Mouse (Mus musculus): ENCODE results near the gene Mcm2. TPM values are rescaled to one million over a fixed set of nuclear protein-coding genes. Genes with fewer than 3 reads are reported as not detected.

Gene Mcm2
- polyA plus RNA-seq, 1 experiment: 126 TPM

- H3K79me3 ChIP-seq (ENCODE audit: low read depth): no peaks in the 10 kb centered on the region
- H3K36me3 ChIP-seq (ENCODE audit: control insufficient read depth, insufficient read depth): peaks cover 47% of the 10 kb centered on the region
- no peaks in the 10 kb centered on the region for H3K79me2 ChIP-seq (ENCODE audit: control insufficient read depth, insufficient read depth)
- no peak overlapping the region for H3K4me3 ChIP-seq (ENCODE audit: insufficient read depth, poor library complexity, severe bottlenecking)
- TF ChIP-seq CTCF (IDR thresholded peaks at IDR 0.05; ENCODE audit: control insufficient read depth, insufficient read depth, insufficient read length) (no peak), FOSL1 (IDR thresholded peaks at IDR 0.05; ENCODE audit: insufficient read depth, low read length, poor library complexity, severe bottlenecking) (no peak), CEBPB (IDR thresholded peaks at IDR 0.05; ENCODE audit: low read depth) (no peak), MYOG (IDR thresholded peaks at IDR 0.05; ENCODE audit: control insufficient read depth, extremely low read depth, insufficient read length) (no peak), MAX (IDR thresholded peaks at IDR 0.05) (no peak), MYOD1 (IDR thresholded peaks at IDR 0.05; ENCODE audit: control insufficient read depth, insufficient read length, low read depth) (no peak), USF1 (IDR thresholded peaks at IDR 0.05; ENCODE audit: low read depth) (no peak)
- peaks cover 7% of the 10 kb centered on the region for H3K27me3 ChIP-seq (ENCODE audit: control insufficient read depth, insufficient read depth, insufficient read length)
- H3ac ChIP-seq (ENCODE audit: control insufficient read depth, insufficient read length, low read depth): no peak overlapping the region
These were observed 19.1 kb downstream of the Mcm2 start for GRCm38 (mm10) chr6:88879471-88879870.

GRCm38 (mm10) chr6:88874868-88875508 is 23.6 kb downstream of the Mcm2 start, which contains the start of gene Podxl2:
Podxl2 (minus strand) TSS chr6:88875044.
- Histone ChIP-seq H3K36me3 (ENCODE audit: control insufficient read depth, insufficient read depth) (peaks cover 3% of the 10 kb centered on the region), H3K79me3 (ENCODE audit: low read depth) (no peaks in the 10 kb centered on the region), H3ac (ENCODE audit: control insufficient read depth, insufficient read length, low read depth) (peak within 1 kb of the TSS; percentile 41), H3K4me3 (ENCODE audit: insufficient read depth, poor library complexity, severe bottlenecking) (peak within 1 kb of the TSS; percentile 6), H3K27me3 (ENCODE audit: control insufficient read depth, insufficient read depth, insufficient read length) (peaks cover 16% of the 10 kb centered on the region), H3K79me2 (ENCODE audit: control insufficient read depth, insufficient read depth) (no peaks in the 10 kb centered on the region)
- TF ChIP-seq USF1 (IDR thresholded peaks at IDR 0.05; ENCODE audit: low read depth) (no peak), MAX (IDR thresholded peaks at IDR 0.05) (no peak)

GRCm38 (mm10) chr6:88873965-88874867 is 24.4 kb downstream of the Mcm2 start:
- no peak for TF ChIP-seq CTCF (IDR thresholded peaks at IDR 0.05; ENCODE audit: control insufficient read depth, insufficient read depth, insufficient read length)
- TF ChIP-seq FOSL1 (IDR thresholded peaks at IDR 0.05; ENCODE audit: insufficient read depth, low read length, poor library complexity, severe bottlenecking): no peak
- TF ChIP-seq MYOG (IDR thresholded peaks at IDR 0.05; ENCODE audit: control insufficient read depth, extremely low read depth, insufficient read length): no peak
- no peak for TF ChIP-seq USF1 (IDR thresholded peaks at IDR 0.05; ENCODE audit: low read depth)
- TF ChIP-seq MYOD1 (IDR thresholded peaks at IDR 0.05; ENCODE audit: control insufficient read depth, insufficient read length, low read depth): no peak
- TF ChIP-seq MAX (IDR thresholded peaks at IDR 0.05): no peak
- TF ChIP-seq CEBPB (IDR thresholded peaks at IDR 0.05; ENCODE audit: low read depth): no peak
- H3K4me3 ChIP-seq (ENCODE audit: insufficient read depth, poor library complexity, severe bottlenecking): peak overlapping the region; percentile 6
- peaks cover 16% of the 10 kb centered on the region for H3K27me3 ChIP-seq (ENCODE audit: control insufficient read depth, insufficient read depth, insufficient read length)

GRCm38 (mm10) chr6:88872811-88873210 is 25.8 kb downstream of the Mcm2 start:
- peaks cover 16% of the 10 kb centered on the region for H3K27me3 ChIP-seq (ENCODE audit: control insufficient read depth, insufficient read depth, insufficient read length)
- H3K36me3 ChIP-seq (ENCODE audit: control insufficient read depth, insufficient read depth): no peaks in the 10 kb centered on the region
- H3K79me2 ChIP-seq (ENCODE audit: control insufficient read depth, insufficient read depth): no peaks in the 10 kb centered on the region
- H3ac ChIP-seq (ENCODE audit: control insufficient read depth, insufficient read length, low read depth): no peak overlapping the region
- H3K79me3 ChIP-seq (ENCODE audit: low read depth): no peaks in the 10 kb centered on the region
- TF ChIP-seq USF1 (IDR thresholded peaks at IDR 0.05; ENCODE audit: low read depth) (no peak), CEBPB (IDR thresholded peaks at IDR 0.05; ENCODE audit: low read depth) (no peak), MAX (IDR thresholded peaks at IDR 0.05) (no peak), MYOG (IDR thresholded peaks at IDR 0.05; ENCODE audit: control insufficient read depth, extremely low read depth, insufficient read length) (no peak), MYOD1 (IDR thresholded peaks at IDR 0.05; ENCODE audit: control insufficient read depth, insufficient read length, low read depth) (no peak), FOSL1 (IDR thresholded peaks at IDR 0.05; ENCODE audit: insufficient read depth, low read length, poor library complexity, severe bottlenecking) (no peak), CTCF (IDR thresholded peaks at IDR 0.05; ENCODE audit: control insufficient read depth, insufficient read depth, insufficient read length) (no peak)
- no peak overlapping the region for H3K4me3 ChIP-seq (ENCODE audit: insufficient read depth, poor library complexity, severe bottlenecking)

More at GRCm38 (mm10) chr6:88873965-88874867, 24.4 kb downstream of the Mcm2 start:
- Histone ChIP-seq H3ac (ENCODE audit: control insufficient read depth, insufficient read length, low read depth) (peak overlapping the region; percentile 41), H3K36me3 (ENCODE audit: control insufficient read depth, insufficient read depth) (no peaks in the 10 kb centered on the region), H3K79me2 (ENCODE audit: control insufficient read depth, insufficient read depth) (no peaks in the 10 kb centered on the region), H3K79me3 (ENCODE audit: low read depth) (no peaks in the 10 kb centered on the region)

- no peak overlapping the region for H3ac ChIP-seq (ENCODE audit: control insufficient read depth, insufficient read length, low read depth)
- H3K79me2 ChIP-seq (ENCODE audit: control insufficient read depth, insufficient read depth): no peaks in the 10 kb centered on the region
- no peaks in the 10 kb centered on the region for H3K79me3 ChIP-seq (ENCODE audit: low read depth)
- no peak for TF ChIP-seq FOSL1 (IDR thresholded peaks at IDR 0.05; ENCODE audit: insufficient read depth, low read length, poor library complexity, severe bottlenecking)
- no peak for TF ChIP-seq MAX (IDR thresholded peaks at IDR 0.05)
- TF ChIP-seq USF1 (IDR thresholded peaks at IDR 0.05; ENCODE audit: low read depth): no peak
- H3K27me3 ChIP-seq (ENCODE audit: control insufficient read depth, insufficient read depth, insufficient read length): peaks cover 16% of the 10 kb centered on the region
- no peak overlapping the region for H3K4me3 ChIP-seq (ENCODE audit: insufficient read depth, poor library complexity, severe bottlenecking)
- H3K36me3 ChIP-seq (ENCODE audit: control insufficient read depth, insufficient read depth): no peaks in the 10 kb centered on the region
These were observed 27.0 kb downstream of the Mcm2 start for GRCm38 (mm10) chr6:88871546-88871945.

All from C2C12 (cell line).